Mouse (Mus musculus): Measurements from ENCODE around the gene Dhx33. TPM values are rescaled to one million over a fixed set of nuclear protein-coding genes. Genes with fewer than 3 reads are reported as not detected.

Dhx33 gene
- total and polyA plus RNA-seq, 3 experiments: 8.5 to 12.9 (median 10.2) TPM

GRCm38 (mm10) chr11:70980232-70980631, 24.0 kb downstream of the Dhx33 start:
- Histone ChIP-seq H3K9ac (ENCODE audit: low read depth, low read length) (no peak overlapping the region), H3K79me2 (replicated peaks; ENCODE audit: control insufficient read depth, insufficient read depth, low read length) (peaks cover 3% of the 10 kb centered on the region; the same call in 1 of the 2 replicates), H3K36me3 (ENCODE audit: control insufficient read depth, insufficient read depth, low read length) (no peaks in the 10 kb centered on the region), H3K27me3 (ENCODE audit: control insufficient read depth, insufficient read depth, low read length) (no peaks in the 10 kb centered on the region), H3K4me3 (no peak overlapping the region), H3K27ac (no peak overlapping the region), H3K4me1 (ENCODE audit: control insufficient read depth, insufficient read depth, low read length) (peaks cover 3% of the 10 kb centered on the region)
- 69% methylated on average over 6 of the region's 6 CpGs for WGBS
- no peak for DNase-seq
- TF ChIP-seq CTCF (IDR thresholded peaks at IDR 0.05) (no peak), POLR2A (IDR thresholded peaks at IDR 0.05; ENCODE audit: insufficient read depth, low read depth, low read length) (no peak), EP300 (IDR thresholded peaks at IDR 0.05; ENCODE audit: insufficient read depth, low read depth, low read length) (no peak)
- intact Hi-C loops (cut with DNase I): no loop called here

GRCm38 (mm10) chr11:70977293-70977692, 26.9 kb downstream of the Dhx33 start:
- Histone ChIP-seq H3K36me3 (ENCODE audit: control insufficient read depth, insufficient read depth, low read length) (no peaks in the 10 kb centered on the region), H3K79me2 (replicated peaks; ENCODE audit: control insufficient read depth, insufficient read depth, low read length) (no peaks in the 10 kb centered on the region), H3K27me3 (ENCODE audit: control insufficient read depth, insufficient read depth, low read length) (no peaks in the 10 kb centered on the region), H3K4me3 (no peak overlapping the region), H3K27ac (no peak overlapping the region), H3K9ac (ENCODE audit: low read depth, low read length) (no peak overlapping the region), H3K4me1 (ENCODE audit: control insufficient read depth, insufficient read depth, low read length) (no peaks in the 10 kb centered on the region)
- intact Hi-C loops (cut with DNase I): no loop called here
- 85% methylated on average over 6 of the region's 6 CpGs for WGBS
- TF ChIP-seq EP300 (IDR thresholded peaks at IDR 0.05; ENCODE audit: insufficient read depth, low read depth, low read length) (no peak), POLR2A (IDR thresholded peaks at IDR 0.05; ENCODE audit: insufficient read depth, low read depth, low read length) (no peak), CTCF (IDR thresholded peaks at IDR 0.05) (no peak)
- no peak for DNase-seq

GRCm38 (mm10) chr11:70975193-70975592, 29.0 kb downstream of the Dhx33 start:
- Histone ChIP-seq H3K4me3 (no peak overlapping the region), H3K4me1 (ENCODE audit: control insufficient read depth, insufficient read depth, low read length) (peaks cover 3% of the 10 kb centered on the region), H3K79me2 (replicated peaks; ENCODE audit: control insufficient read depth, insufficient read depth, low read length) (no peaks in the 10 kb centered on the region), H3K36me3 (ENCODE audit: control insufficient read depth, insufficient read depth, low read length) (no peaks in the 10 kb centered on the region), H3K27ac (no peak overlapping the region), H3K9ac (ENCODE audit: low read depth, low read length) (no peak overlapping the region), H3K27me3 (ENCODE audit: control insufficient read depth, insufficient read depth, low read length) (no peaks in the 10 kb centered on the region)
- WGBS: 63% methylated on average over 2 of the region's 2 CpGs
- DNase-seq: no peak
- no peak for TF ChIP-seq EP300 (IDR thresholded peaks at IDR 0.05; ENCODE audit: insufficient read depth, low read depth, low read length)
- TF ChIP-seq POLR2A (IDR thresholded peaks at IDR 0.05; ENCODE audit: insufficient read depth, low read depth, low read length): no peak
- TF ChIP-seq CTCF (IDR thresholded peaks at IDR 0.05): no peak
- intact Hi-C loops (cut with DNase I): no loop called here

- H3K27ac ChIP-seq: no peak overlapping the region
- intact Hi-C loops (cut with DNase I): no loop called here
- peaks cover 2% of the 10 kb centered on the region; the same call in 1 of the 2 replicates for H3K79me2 ChIP-seq (replicated peaks; ENCODE audit: control insufficient read depth, insufficient read depth, low read length)
- WGBS: 73% methylated on average over 4 of the region's 4 CpGs
- peaks cover 6% of the 10 kb centered on the region for H3K4me1 ChIP-seq (ENCODE audit: control insufficient read depth, insufficient read depth, low read length)
- H3K36me3 ChIP-seq (ENCODE audit: control insufficient read depth, insufficient read depth, low read length): no peaks in the 10 kb centered on the region
- H3K4me3 ChIP-seq: no peak overlapping the region
- DNase-seq: no peak
- H3K9ac ChIP-seq (ENCODE audit: low read depth, low read length): no peak overlapping the region
- TF ChIP-seq EP300 (IDR thresholded peaks at IDR 0.05; ENCODE audit: insufficient read depth, low read depth, low read length) (no peak), POLR2A (IDR thresholded peaks at IDR 0.05; ENCODE audit: insufficient read depth, low read depth, low read length) (no peak), CTCF (IDR thresholded peaks at IDR 0.05) (peak; percentile 38)
- no peaks in the 10 kb centered on the region for H3K27me3 ChIP-seq (ENCODE audit: control insufficient read depth, insufficient read depth, low read length)
Observed at GRCm38 (mm10) chr11:70973947-70974346, 30.3 kb downstream of the Dhx33 start.

- Histone ChIP-seq H3K4me1 (ENCODE audit: control insufficient read depth, insufficient read depth, low read length) (peaks cover 8% of the 10 kb centered on the region), H3K27me3 (ENCODE audit: control insufficient read depth, insufficient read depth, low read length) (no peaks in the 10 kb centered on the region), H3K27ac (no peak overlapping the region), H3K4me3 (no peak overlapping the region), H3K79me2 (replicated peaks; ENCODE audit: control insufficient read depth, insufficient read depth, low read length) (peaks cover 2% of the 10 kb centered on the region; the same call in 1 of the 2 replicates), H3K36me3 (ENCODE audit: control insufficient read depth, insufficient read depth, low read length) (peaks cover 7% of the 10 kb centered on the region), H3K9ac (ENCODE audit: low read depth, low read length) (no peak overlapping the region)
- 73% methylated on average over 1 of the region's 1 CpGs for WGBS
- TF ChIP-seq EP300 (IDR thresholded peaks at IDR 0.05; ENCODE audit: insufficient read depth, low read depth, low read length) (no peak), POLR2A (IDR thresholded peaks at IDR 0.05; ENCODE audit: insufficient read depth, low read depth, low read length) (no peak), CTCF (IDR thresholded peaks at IDR 0.05) (no peak)
- intact Hi-C loops (cut with DNase I): no loop called here
- DNase-seq: no peak
Observed at GRCm38 (mm10) chr11:70972586-70972985, 31.7 kb downstream of the Dhx33 start.

GRCm38 (mm10) chr11:70970560-70971540, 33.4 kb downstream of the Dhx33 start:
- peaks cover 8% of the 10 kb centered on the region for H3K4me1 ChIP-seq (ENCODE audit: control insufficient read depth, insufficient read depth, low read length)
- 12% methylated on average over 24 of the region's 24 CpGs for WGBS
- H3K4me3 ChIP-seq: peak overlapping the region; percentile 91
- peaks cover 7% of the 10 kb centered on the region for H3K36me3 ChIP-seq (ENCODE audit: control insufficient read depth, insufficient read depth, low read length)
- DNase-seq: no peak
- H3K9ac ChIP-seq (ENCODE audit: low read depth, low read length): peak overlapping the region; percentile 69
- intact Hi-C loops (cut with DNase I): loop anchor here (1.0 kb wide), 1 partner anchor 48 kb away; the partner anchor contains the start of genes Derl2 and Mis12
- H3K27me3 ChIP-seq (ENCODE audit: control insufficient read depth, insufficient read depth, low read length): no peaks in the 10 kb centered on the region
- 0 out of 2 replicates have a peak, but pooled peaks have one; percentile 1 for TF ChIP-seq CTCF (IDR thresholded peaks at IDR 0.05)
- no peak for TF ChIP-seq POLR2A (IDR thresholded peaks at IDR 0.05; ENCODE audit: insufficient read depth, low read depth, low read length)
- peaks cover 2% of the 10 kb centered on the region; the same call in 1 of the 2 replicates for H3K79me2 ChIP-seq (replicated peaks; ENCODE audit: control insufficient read depth, insufficient read depth, low read length)
- H3K27ac ChIP-seq: peak overlapping the region; percentile 94

Data from heart, adult 2 months (tissue).